In genomic region chr10:41520410-41520673, GRCm38 (mm10) we compare ENCODE assay signal across 7 mouse cellular contexts. TPM values are rescaled to one million over a fixed set of nuclear protein-coding genes. Genes with fewer than 3 reads are reported as not detected.
DNase-seq lines count a peak whose midpoint lies in the region; ATAC-seq lines count a peak whose summit lies in the region.

No protein-coding gene starts in this region.

- H3K4me2 ChIP-seq in lung, embryonic 16.5 days (ENCODE audit: low read depth, low read length) = peak overlapping the region; percentile 88
- peak overlapping the region; percentile 78 for H3K4me2 ChIP-seq in limb, embryonic 12.5 days
- H3K4me2 ChIP-seq in stomach, embryonic 14.5 days (replicated peaks; ENCODE audit: low read depth, low read length) = peak overlapping the region; percentile 73

- H3K4me3 ChIP-seq in lung, embryonic 16.5 days (ENCODE audit: low read length) = peak overlapping the region; percentile 97
- peak overlapping the region; percentile 94 for H3K4me3 ChIP-seq in forebrain, embryonic 10.5 days
- peak overlapping the region; percentile 91 for H3K4me3 ChIP-seq in limb, embryonic 12.5 days (replicated peaks)
- peak overlapping the region; percentile 97 for H3K4me3 ChIP-seq in stomach, embryonic 14.5 days (ENCODE audit: low read depth, low read length)

- H3K9me3 ChIP-seq in lung, embryonic 16.5 days (ENCODE audit: control insufficient read depth, low read length) = no peaks in the 10 kb centered on the region
- no peaks in the 10 kb centered on the region for H3K9me3 ChIP-seq in forebrain, embryonic 10.5 days
- H3K9me3 ChIP-seq in limb, embryonic 12.5 days = no peaks in the 10 kb centered on the region
- H3K9me3 ChIP-seq in stomach, embryonic 14.5 days (ENCODE audit: control insufficient read depth, low read depth, low read length) = no peaks in the 10 kb centered on the region

- H3K27ac ChIP-seq in lung, embryonic 16.5 days (ENCODE audit: low read length) = peak overlapping the region; percentile 97; the same call in 1 of the 2 replicates
- H3K27ac ChIP-seq in forebrain, embryonic 10.5 days = peak overlapping the region; percentile 99
- no peak overlapping the region for H3K27ac ChIP-seq in limb, embryonic 12.5 days
- H3K27ac ChIP-seq in stomach, embryonic 14.5 days (ENCODE audit: low read length) = 0 out of 2 replicates have a peak overlapping the region, but pooled peaks have one; percentile 96

- under 1% methylated on average over 5 of the region's 5 CpGs for WGBS in lung, embryonic 16.5 days
- 7% methylated on average over 5 of the region's 5 CpGs for WGBS in forebrain, embryonic 10.5 days
- WGBS in limb, embryonic 12.5 days = 4% methylated on average over 5 of the region's 5 CpGs
- 3% methylated on average over 5 of the region's 5 CpGs for WGBS in stomach, embryonic 14.5 days

- peak overlapping the region; percentile 97 for H3K9ac ChIP-seq in lung, embryonic 16.5 days (ENCODE audit: low read length)
- H3K9ac ChIP-seq in limb, embryonic 12.5 days (replicated peaks) = peak overlapping the region; percentile 95
- H3K9ac ChIP-seq in stomach, embryonic 14.5 days (replicated peaks; ENCODE audit: low read depth, low read length) = peak overlapping the region; percentile 96

- H3K36me3 ChIP-seq in lung, embryonic 16.5 days (ENCODE audit: control insufficient read depth, insufficient read depth, low read length) = peaks cover 8% of the 10 kb centered on the region; the same call in 1 of the 2 replicates
- peaks cover 29% of the 10 kb centered on the region for H3K36me3 ChIP-seq in forebrain, embryonic 10.5 days (replicated peaks)
- H3K36me3 ChIP-seq in limb, embryonic 12.5 days = peaks cover 23% of the 10 kb centered on the region
- peaks cover 7% of the 10 kb centered on the region; the same call in 1 of the 2 replicates for H3K36me3 ChIP-seq in stomach, embryonic 14.5 days (ENCODE audit: control insufficient read depth, insufficient read depth, low read length)

- no peak for ATAC-seq in lung, embryonic 16.5 days (ENCODE audit: low read depth)
- ATAC-seq in limb, embryonic 12.5 days (ENCODE audit: insufficient number of reproducible peaks, insufficient read depth, low FRiP score, low TSS enrichment, low read depth) = no peak
- no peak for ATAC-seq in stomach, embryonic 14.5 days (ENCODE audit: insufficient number of reproducible peaks, insufficient read depth, low FRiP score, low read depth)

- peaks cover 24% of the 10 kb centered on the region for H3K4me1 ChIP-seq in lung, embryonic 16.5 days (replicated peaks; ENCODE audit: control insufficient read depth, insufficient read depth, low read length)
- peaks cover 36% of the 10 kb centered on the region for H3K4me1 ChIP-seq in forebrain, embryonic 10.5 days
- peaks cover 24% of the 10 kb centered on the region for H3K4me1 ChIP-seq in limb, embryonic 12.5 days (replicated peaks)
- H3K4me1 ChIP-seq in stomach, embryonic 14.5 days (ENCODE audit: control insufficient read depth, insufficient read depth, low read length) = peaks cover 27% of the 10 kb centered on the region

- no peaks in the 10 kb centered on the region for H3K27me3 ChIP-seq in lung, embryonic 16.5 days (ENCODE audit: control insufficient read depth, insufficient read depth, low read depth, low read length)
- H3K27me3 ChIP-seq in forebrain, embryonic 10.5 days (ENCODE audit: poor library complexity, severe bottlenecking) = no peaks in the 10 kb centered on the region
- H3K27me3 ChIP-seq in limb, embryonic 12.5 days = no peaks in the 10 kb centered on the region
- no peaks in the 10 kb centered on the region for H3K27me3 ChIP-seq in stomach, embryonic 14.5 days (ENCODE audit: control insufficient read depth, insufficient read depth, low read length)

- no peak for DNase-seq in lung, postnatal 36 days
- no peak for DNase-seq in forebrain, embryonic 10.5 days (ENCODE audit: extremely low spot score, low spot score)
- no peak for DNase-seq in layer of hippocampus, postnatal 36 days
- DNase-seq in cerebellum, adult 9-10 months = no peak

RNA-seq across cellular contexts. Expression of gene Cd164, which starts 1.1 kb away (rescaled TPM):
- polyA plus RNA-seq in lung, embryonic 16.5 days (2015; fragmentation: Nextera tagmentation; extraction: Ambion mirVana) = 169 and 185 TPM in 2 replicates
- polyA plus RNA-seq in forebrain, embryonic 10.5 days (2016; fragmentation: Nextera tagmentation; extraction: Ambion mirVana) = 125 and 129 TPM in 2 replicates
- polyA plus RNA-seq in limb, embryonic 12.5 days (2016; fragmentation: Nextera tagmentation; extraction: Ambion mirVana) = 170 and 176 TPM in 2 replicates
- 178 and 202 TPM in 2 replicates for polyA plus RNA-seq in stomach, embryonic 14.5 days (2014; fragmentation: Nextera tagmentation; extraction: Ambion mirVana)
- total RNA-seq in layer of hippocampus, postnatal 36 days (2021) = 10 to 100 TPM; 61.5 to 63.0 TPM

RNA-seq across cellular contexts. Expression of gene Ppil6, which starts 30.1 kb away (rescaled TPM):
- polyA plus RNA-seq in lung, embryonic 16.5 days (2015; fragmentation: Nextera tagmentation; extraction: Ambion mirVana) = 4.0 and 6.4 TPM in 2 replicates
- 0.71 and 1.8 TPM in 2 replicates for polyA plus RNA-seq in forebrain, embryonic 10.5 days (2016; fragmentation: Nextera tagmentation; extraction: Ambion mirVana)
- polyA plus RNA-seq in limb, embryonic 12.5 days (2016; fragmentation: Nextera tagmentation; extraction: Ambion mirVana) = 0.60 and 0.64 TPM in 2 replicates
- 1.8 and 2.2 TPM in 2 replicates for polyA plus RNA-seq in stomach, embryonic 14.5 days (2014; fragmentation: Nextera tagmentation; extraction: Ambion mirVana)
- total RNA-seq in layer of hippocampus, postnatal 36 days (2021) = 1 to 10 TPM; 6.4 to 8.6 TPM

RNA-seq across cellular contexts. Expression of gene Smpd2, which starts 30.2 kb away (rescaled TPM):
- polyA plus RNA-seq in lung, embryonic 16.5 days (2015; fragmentation: Nextera tagmentation; extraction: Ambion mirVana) = 71.2 and 71.4 TPM in 2 replicates
- polyA plus RNA-seq in forebrain, embryonic 10.5 days (2016; fragmentation: Nextera tagmentation; extraction: Ambion mirVana) = 64.7 and 65.6 TPM in 2 replicates
- polyA plus RNA-seq in limb, embryonic 12.5 days (2016; fragmentation: Nextera tagmentation; extraction: Ambion mirVana) = 64.3 and 64.7 TPM in 2 replicates
- polyA plus RNA-seq in stomach, embryonic 14.5 days (2014; fragmentation: Nextera tagmentation; extraction: Ambion mirVana) = 55.1 and 59.6 TPM in 2 replicates
- total RNA-seq in layer of hippocampus, postnatal 36 days (2021) = 10 to 100 TPM; 21.2 to 23.2 TPM

RNA-seq across cellular contexts. Expression of gene Mical1, which starts 44.2 kb away (rescaled TPM):
- polyA plus RNA-seq in lung, embryonic 16.5 days (2015; fragmentation: Nextera tagmentation; extraction: Ambion mirVana) = 64.8 and 70.9 TPM in 2 replicates
- 48.3 and 50.0 TPM in 2 replicates for polyA plus RNA-seq in forebrain, embryonic 10.5 days (2016; fragmentation: Nextera tagmentation; extraction: Ambion mirVana)
- 64.2 and 72.3 TPM in 2 replicates for polyA plus RNA-seq in limb, embryonic 12.5 days (2016; fragmentation: Nextera tagmentation; extraction: Ambion mirVana)
- polyA plus RNA-seq in stomach, embryonic 14.5 days (2014; fragmentation: Nextera tagmentation; extraction: Ambion mirVana) = 39.3 and 42.8 TPM in 2 replicates
- total RNA-seq in layer of hippocampus, postnatal 36 days (2021) = 10 to 100 TPM; 14.7 to 16.6 TPM
